Mouse (Mus musculus): ENCODE data around the gene Dip2a.

GRCm38 (mm10) chr10:76257231-76257630 lies 87.9 kb downstream of the Dip2a start:
- TF ChIP-seq MAFK (IDR thresholded peaks at IDR 0.05; ENCODE audit: insufficient read depth, low read depth, low read length): no peak
- no peak for TF ChIP-seq ZNF384 (IDR thresholded peaks at IDR 0.05; ENCODE audit: low read depth, low read length)
- no peak for TF ChIP-seq ZC3H11A (IDR thresholded peaks at IDR 0.05; ENCODE audit: borderline replicate concordance, low read depth, low read length)

Data from ES-E14 (cell line).